Mouse (Mus musculus): ENCODE results near the gene Defb26. TPM values are rescaled to one million over a fixed set of nuclear protein-coding genes. Genes with fewer than 3 reads are reported as not detected.

Defb26 gene
- polyA plus RNA-seq, 1 experiment from 2014 or later: not detected

GRCm38 (mm10) chr2:152487024-152487423, 24.5 kb downstream of the Defb26 start:
- WGBS: 80% methylated on average over 2 of the region's 2 CpGs
- DNase-seq (ENCODE audit: low spot score) (no peak), ATAC-seq (ENCODE audit: low read depth) (no peak)
- Histone ChIP-seq H3K4me3 (ENCODE audit: low read depth, low read length) (no peak overlapping the region), H3K9ac (ENCODE audit: low read depth, low read length) (no peak overlapping the region), H3K9me3 (ENCODE audit: control insufficient read depth, low read length) (no peaks in the 10 kb centered on the region), H3K27me3 (replicated peaks; ENCODE audit: control insufficient read depth, insufficient read depth, low read length) (no peaks in the 10 kb centered on the region), H3K4me1 (ENCODE audit: control insufficient read depth, insufficient read depth, low read length) (no peaks in the 10 kb centered on the region), H3K4me2 (ENCODE audit: low read depth, low read length) (no peak overlapping the region), H3K36me3 (ENCODE audit: control insufficient read depth, insufficient read depth, low read length) (no peaks in the 10 kb centered on the region), H3K27ac (replicated peaks; ENCODE audit: low read depth, low read length) (no peak overlapping the region)

GRCm38 (mm10) chr2:152481726-152482125, 29.8 kb downstream of the Defb26 start:
- Histone ChIP-seq H3K27me3 (replicated peaks; ENCODE audit: control insufficient read depth, insufficient read depth, low read length) (no peaks in the 10 kb centered on the region), H3K4me2 (ENCODE audit: low read depth, low read length) (no peak overlapping the region), H3K4me1 (ENCODE audit: control insufficient read depth, insufficient read depth, low read length) (no peaks in the 10 kb centered on the region), H3K4me3 (ENCODE audit: low read depth, low read length) (no peak overlapping the region), H3K36me3 (ENCODE audit: control insufficient read depth, insufficient read depth, low read length) (no peaks in the 10 kb centered on the region), H3K9me3 (ENCODE audit: control insufficient read depth, low read length) (no peaks in the 10 kb centered on the region), H3K27ac (replicated peaks; ENCODE audit: low read depth, low read length) (no peak overlapping the region), H3K9ac (ENCODE audit: low read depth, low read length) (no peak overlapping the region)
- ATAC-seq (ENCODE audit: low read depth) (no peak), DNase-seq (ENCODE audit: low spot score) (no peak)
- WGBS: 80% methylated on average over 7 of the region's 7 CpGs

DNA sequence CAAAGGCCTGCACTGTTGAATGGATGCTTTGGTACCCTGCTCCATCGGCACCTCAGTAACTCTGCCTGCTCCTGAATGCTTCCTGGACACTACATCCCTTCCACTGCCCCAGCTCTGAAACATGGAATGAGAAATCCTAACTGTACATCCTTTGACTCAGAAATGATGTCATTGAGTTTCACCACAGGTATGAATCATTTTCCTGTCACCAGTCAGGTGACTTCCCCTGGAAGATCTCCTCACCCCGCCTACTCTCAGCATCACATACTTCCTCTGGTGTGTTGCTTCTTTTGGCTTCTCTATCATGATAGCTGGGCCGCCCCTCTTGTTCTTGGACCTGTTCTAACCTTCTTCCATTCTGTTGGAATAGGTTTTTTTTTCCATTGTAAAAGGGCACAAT, 30.6 kb downstream of the Defb26 start:
- Histone ChIP-seq H3K9ac (ENCODE audit: low read depth, low read length) (no peak overlapping the region), H3K4me3 (ENCODE audit: low read depth, low read length) (no peak overlapping the region), H3K4me2 (ENCODE audit: low read depth, low read length) (no peak overlapping the region), H3K4me1 (ENCODE audit: control insufficient read depth, insufficient read depth, low read length) (no peaks in the 10 kb centered on the region), H3K27me3 (replicated peaks; ENCODE audit: control insufficient read depth, insufficient read depth, low read length) (no peaks in the 10 kb centered on the region), H3K9me3 (ENCODE audit: control insufficient read depth, low read length) (no peaks in the 10 kb centered on the region), H3K36me3 (ENCODE audit: control insufficient read depth, insufficient read depth, low read length) (no peaks in the 10 kb centered on the region), H3K27ac (replicated peaks; ENCODE audit: low read depth, low read length) (no peak overlapping the region)
- DNase-seq (ENCODE audit: low spot score) (no peak), ATAC-seq (ENCODE audit: low read depth) (no peak)
- 88% methylated on average over 3 of the region's 3 CpGs for WGBS

GRCm38 (mm10) chr2:152476763-152477162, 34.7 kb downstream of the Defb26 start, which contains the start of gene Defb20:
Gene Defb20 (plus strand): TSS chr2:152477063.
- Histone ChIP-seq H3K27me3 (replicated peaks; ENCODE audit: control insufficient read depth, insufficient read depth, low read length) (no peaks in the 10 kb centered on the region), H3K36me3 (ENCODE audit: control insufficient read depth, insufficient read depth, low read length) (no peaks in the 10 kb centered on the region), H3K9ac (ENCODE audit: low read depth, low read length) (no peak within 1 kb of the TSS), H3K4me2 (ENCODE audit: low read depth, low read length) (no peak within 1 kb of the TSS), H3K4me3 (ENCODE audit: low read depth, low read length) (no peak within 1 kb of the TSS), H3K4me1 (ENCODE audit: control insufficient read depth, insufficient read depth, low read length) (no peaks in the 10 kb centered on the region), H3K27ac (replicated peaks; ENCODE audit: low read depth, low read length) (no peak within 1 kb of the TSS), H3K9me3 (ENCODE audit: control insufficient read depth, low read length) (no peaks in the 10 kb centered on the region)
- WGBS: 54% methylated on average over 2 of the region's 2 CpGs
- no peak for ATAC-seq (ENCODE audit: low read depth)
- no peak for DNase-seq (ENCODE audit: low spot score)

- no peak for ATAC-seq (ENCODE audit: low read depth)
- no peaks in the 10 kb centered on the region for H3K4me1 ChIP-seq (ENCODE audit: control insufficient read depth, insufficient read depth, low read length)
- H3K27me3 ChIP-seq (replicated peaks; ENCODE audit: control insufficient read depth, insufficient read depth, low read length): no peaks in the 10 kb centered on the region
- H3K36me3 ChIP-seq (ENCODE audit: control insufficient read depth, insufficient read depth, low read length): no peaks in the 10 kb centered on the region
- no peaks in the 10 kb centered on the region for H3K9me3 ChIP-seq (ENCODE audit: control insufficient read depth, low read length)
- H3K9ac ChIP-seq (ENCODE audit: low read depth, low read length): no peak overlapping the region
- no peak for DNase-seq (ENCODE audit: low spot score)
- H3K4me3 ChIP-seq (ENCODE audit: low read depth, low read length): no peak overlapping the region
- H3K27ac ChIP-seq (replicated peaks; ENCODE audit: low read depth, low read length): no peak overlapping the region
- WGBS: 27% methylated on average over 3 of the region's 3 CpGs
- H3K4me2 ChIP-seq (ENCODE audit: low read depth, low read length): no peak overlapping the region
Measured at GRCm38 (mm10) chr2:152472434-152472833, 39.1 kb downstream of the Defb26 start.

DNA sequence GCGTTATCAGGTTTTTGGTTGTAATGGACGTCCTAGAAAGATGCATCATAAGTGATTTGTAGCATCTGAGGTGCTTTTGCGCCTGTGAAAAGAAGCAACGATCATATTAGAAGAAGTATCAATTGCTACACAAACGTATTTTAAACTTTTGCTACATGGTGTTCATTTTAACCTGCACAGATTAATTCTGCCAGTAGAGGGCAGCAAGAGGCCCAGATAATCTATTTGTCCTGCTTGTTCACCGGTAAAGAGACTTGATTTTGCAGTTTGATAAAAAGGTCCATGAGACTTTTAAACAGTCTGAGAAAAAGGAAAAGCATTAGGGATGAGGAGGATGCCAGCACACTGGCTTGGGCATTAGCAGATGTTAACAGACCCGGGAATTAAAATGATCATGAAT, 40.5 kb downstream of the Defb26 start:
- no peak overlapping the region for H3K4me2 ChIP-seq (ENCODE audit: low read depth, low read length)
- no peaks in the 10 kb centered on the region for H3K36me3 ChIP-seq (ENCODE audit: control insufficient read depth, insufficient read depth, low read length)
- no peaks in the 10 kb centered on the region for H3K4me1 ChIP-seq (ENCODE audit: control insufficient read depth, insufficient read depth, low read length)
- no peak overlapping the region for H3K9ac ChIP-seq (ENCODE audit: low read depth, low read length)
- ATAC-seq (ENCODE audit: low read depth): no peak
- peak; percentile 39 for DNase-seq (ENCODE audit: low spot score)
- no peak overlapping the region for H3K27ac ChIP-seq (replicated peaks; ENCODE audit: low read depth, low read length)
- H3K4me3 ChIP-seq (ENCODE audit: low read depth, low read length): no peak overlapping the region
- no peaks in the 10 kb centered on the region for H3K9me3 ChIP-seq (ENCODE audit: control insufficient read depth, low read length)
- 28% methylated on average over 7 of the region's 7 CpGs for WGBS
- H3K27me3 ChIP-seq (replicated peaks; ENCODE audit: control insufficient read depth, insufficient read depth, low read length): no peaks in the 10 kb centered on the region

GRCm38 (mm10) chr2:152464570-152465150, 46.8 kb downstream of the Defb26 start, which contains the start of gene Defb23:
Gene Defb23 (minus strand): TSS chr2:152464620.
- WGBS: 82% methylated on average over 3 of the region's 3 CpGs
- H3K4me1 ChIP-seq (ENCODE audit: control insufficient read depth, insufficient read depth, low read length): no peaks in the 10 kb centered on the region
- H3K36me3 ChIP-seq (ENCODE audit: control insufficient read depth, insufficient read depth, low read length): no peaks in the 10 kb centered on the region
- no peak within 1 kb of the TSS for H3K27ac ChIP-seq (replicated peaks; ENCODE audit: low read depth, low read length)
- H3K9me3 ChIP-seq (ENCODE audit: control insufficient read depth, low read length): no peaks in the 10 kb centered on the region
- H3K4me3 ChIP-seq (ENCODE audit: low read depth, low read length): no peak within 1 kb of the TSS
- DNase-seq (ENCODE audit: low spot score) (no peak), ATAC-seq (ENCODE audit: low read depth) (no peak)
- H3K9ac ChIP-seq (ENCODE audit: low read depth, low read length): no peak within 1 kb of the TSS
- H3K27me3 ChIP-seq (replicated peaks; ENCODE audit: control insufficient read depth, insufficient read depth, low read length): no peaks in the 10 kb centered on the region
- no peak within 1 kb of the TSS for H3K4me2 ChIP-seq (ENCODE audit: low read depth, low read length)

DNA sequence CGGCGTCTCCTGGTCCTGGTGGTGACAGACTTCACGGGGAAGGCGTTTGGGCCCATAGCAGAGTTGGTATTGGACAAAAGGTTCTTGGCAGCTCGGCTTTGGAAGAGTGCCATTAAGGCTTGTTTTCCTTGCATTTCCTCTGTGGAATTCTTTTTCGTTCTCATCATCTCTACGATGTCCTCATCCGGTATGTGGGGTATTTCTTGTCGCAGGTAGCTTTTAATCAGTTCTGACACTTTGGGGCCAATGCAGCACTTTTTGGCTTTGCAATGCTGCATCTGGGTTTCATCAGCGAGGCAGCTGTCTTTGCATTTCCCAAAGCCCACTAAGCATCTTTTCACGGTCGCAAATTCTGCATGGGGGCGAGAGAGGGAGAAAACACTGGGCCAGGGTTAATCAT, 52.3 kb downstream of the Defb26 start:
- H3K27ac ChIP-seq (replicated peaks; ENCODE audit: low read depth, low read length): no peak overlapping the region

More for the DNA sequence above, 52.3 kb downstream of the Defb26 start:
- Histone ChIP-seq H3K9me3 (ENCODE audit: control insufficient read depth, low read length) (no peaks in the 10 kb centered on the region), H3K4me2 (ENCODE audit: low read depth, low read length) (no peak overlapping the region), H3K27me3 (replicated peaks; ENCODE audit: control insufficient read depth, insufficient read depth, low read length) (no peaks in the 10 kb centered on the region), H3K36me3 (ENCODE audit: control insufficient read depth, insufficient read depth, low read length) (no peaks in the 10 kb centered on the region), H3K4me3 (ENCODE audit: low read depth, low read length) (no peak overlapping the region), H3K4me1 (ENCODE audit: control insufficient read depth, insufficient read depth, low read length) (peaks cover 4% of the 10 kb centered on the region; the same call in 1 of the 2 replicates), H3K9ac (ENCODE audit: low read depth, low read length) (no peak overlapping the region)
- ATAC-seq (ENCODE audit: low read depth): no peak
- peak; percentile 53 for DNase-seq (ENCODE audit: low spot score)
- 45% methylated on average over 13 of the region's 13 CpGs for WGBS
